In the genomic region with DNA sequence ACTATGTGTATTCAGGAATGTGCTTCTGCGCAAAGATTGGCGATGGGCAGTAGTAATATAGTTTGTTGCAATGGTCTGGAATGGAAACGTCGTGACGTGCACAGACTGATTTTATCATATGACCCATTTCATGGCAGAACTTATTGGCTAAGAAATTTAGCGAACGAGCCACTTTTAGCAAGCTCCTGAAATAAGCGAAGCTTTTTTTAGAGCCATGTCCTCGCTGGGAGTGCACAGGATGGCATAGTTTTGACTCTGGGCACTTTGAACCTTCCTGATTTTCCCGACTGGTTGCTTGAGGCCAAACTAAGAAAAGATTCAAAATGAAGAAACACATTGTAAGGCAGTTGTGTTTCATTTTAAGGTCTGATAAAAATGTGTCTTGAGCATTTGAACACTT, we compare ENCODE assay signal across 24 mouse cellular contexts. TPM values are rescaled to one million over a fixed set of nuclear protein-coding genes. Genes with fewer than 3 reads are reported as not detected.
DNase-seq lines count a peak whose midpoint lies in the region; ATAC-seq and TF ChIP-seq lines count a peak whose summit lies in the region.
"Had no signal": no experiment of that assay in that cellular context is flagged by ENCODE, and none has a peak within 500 bp of the region (broad histone marks: within the 10 kb centered on the region; RNA-seq: fewer than 3 reads in every experiment).

No protein-coding gene starts in this region.

- H3K27ac ChIP-seq in forebrain, embryonic 10.5 days = 0 out of 2 replicates have a peak overlapping the region, but pooled peaks have one; percentile 51
- H3K27ac ChIP-seq in forebrain, embryonic 12.5 days = no peak overlapping the region
- 0 out of 2 replicates have a peak overlapping the region, but pooled peaks have one; percentile 9 for H3K27ac ChIP-seq in kidney, postnatal 0 days
- H3K27ac ChIP-seq: embryonic facial prominence, embryonic 15.5 days; gastrocnemius, adult 2 months; hindbrain, embryonic 12.5 days had no signal

- no peak for ATAC-seq in forebrain, embryonic 12.5 days (ENCODE audit: low FRiP score)
- ATAC-seq in kidney, postnatal 0 days (replicated peaks; ENCODE audit: low FRiP score, low read depth) = no peak
- ATAC-seq: CD4-positive, CD25-positive, alpha-beta regulatory T cell, adult 4 months; hindbrain, embryonic 16.5 days had no signal

- DNase-seq in forebrain, embryonic 10.5 days (ENCODE audit: extremely low spot score, low spot score) = no peak
- peak; percentile 21 for DNase-seq in heart, adult 8-10 months (ENCODE audit: low spot score)
- no peak for DNase-seq in heart, postnatal 14 days
- DNase-seq in kidney, postnatal 0 days (ENCODE audit: low spot score) = no peak
- DNase-seq in kidney, postnatal 14 days = no peak
- peak; percentile 23 for DNase-seq in brain, adult 2 months (ENCODE audit: low read depth, low spot score)
- DNase-seq: adrenal gland, adult 8-10 months; adrenal gland, postnatal 36 days; B cell, adult 2 months; cerebellum, adult 11 months; cerebellum, adult 8-10 months; cerebellum, postnatal 14 days; embryo, embryonic 11 days; gastrocnemius, adult 2 months; gastrocnemius, postnatal 25 days; heart, postnatal 36 days had no signal

- TF ChIP-seq CTCF in kidney, postnatal 0 days (IDR thresholded peaks at IDR 0.05; ENCODE audit: low read depth) = no peak

- H3K4me2 ChIP-seq in forebrain, embryonic 12.5 days = no peak overlapping the region
- H3K4me2 ChIP-seq in kidney, postnatal 0 days (ENCODE audit: low read length) = no peak overlapping the region
- H3K4me2 ChIP-seq: embryonic facial prominence, embryonic 15.5 days; heart, embryonic 11.5 days; hindbrain, embryonic 12.5 days had no signal

- intact Hi-C loops in heart, postnatal 14 days (cut with DNase I) = no loop called here

- H3K9ac ChIP-seq in forebrain, embryonic 12.5 days = no peak overlapping the region
- H3K9ac ChIP-seq in kidney, postnatal 0 days (ENCODE audit: low read depth, low read length) = no peak overlapping the region
- H3K9ac ChIP-seq: embryonic facial prominence, embryonic 15.5 days; hindbrain, embryonic 12.5 days had no signal

- WGBS in forebrain, embryonic 10.5 days = 94% methylated on average over 10 of the region's 10 CpGs
- WGBS in forebrain, embryonic 12.5 days = 95% methylated on average over 10 of the region's 10 CpGs
- 88% methylated on average over 10 of the region's 10 CpGs for WGBS in kidney, postnatal 0 days

- no peak overlapping the region for H3K4me3 ChIP-seq in forebrain, embryonic 10.5 days
- no peak overlapping the region for H3K4me3 ChIP-seq in forebrain, embryonic 12.5 days (replicated peaks)
- no peak overlapping the region for H3K4me3 ChIP-seq in kidney, postnatal 0 days (replicated peaks; ENCODE audit: low read depth, low read length)
- H3K4me3 ChIP-seq: embryonic facial prominence, embryonic 15.5 days; erythroblast, embryonic 14.5 days; gastrocnemius, adult 2 months; hindbrain, embryonic 12.5 days had no signal

- no peaks in the 10 kb centered on the region for H3K27me3 ChIP-seq in forebrain, embryonic 10.5 days (ENCODE audit: poor library complexity, severe bottlenecking)
- H3K27me3 ChIP-seq in forebrain, embryonic 12.5 days = no peaks in the 10 kb centered on the region
- H3K27me3 ChIP-seq in kidney, postnatal 0 days (ENCODE audit: insufficient read depth, low read length) = no peaks in the 10 kb centered on the region
- H3K27me3 ChIP-seq: embryonic facial prominence, embryonic 15.5 days; hindbrain, embryonic 12.5 days had no signal

- no peaks in the 10 kb centered on the region for H3K36me3 ChIP-seq in forebrain, embryonic 10.5 days (replicated peaks)
- H3K36me3 ChIP-seq in forebrain, embryonic 12.5 days (replicated peaks) = no peaks in the 10 kb centered on the region
- no peaks in the 10 kb centered on the region for H3K36me3 ChIP-seq in kidney, postnatal 0 days (ENCODE audit: insufficient read depth, low read length)
- H3K36me3 ChIP-seq: embryonic facial prominence, embryonic 15.5 days; G1E; hindbrain, embryonic 12.5 days had no signal

- H3K4me1 ChIP-seq in forebrain, embryonic 10.5 days = no peaks in the 10 kb centered on the region
- H3K4me1 ChIP-seq in forebrain, embryonic 12.5 days = no peaks in the 10 kb centered on the region; the same call in 1 of the 2 replicates
- no peaks in the 10 kb centered on the region for H3K4me1 ChIP-seq in kidney, postnatal 0 days (replicated peaks; ENCODE audit: insufficient read depth, low read length)
- H3K4me1 ChIP-seq: embryonic facial prominence, embryonic 15.5 days had no signal

- H3K9me3 ChIP-seq in forebrain, embryonic 10.5 days = no peaks in the 10 kb centered on the region
- H3K9me3 ChIP-seq in forebrain, embryonic 12.5 days = no peaks in the 10 kb centered on the region
- H3K9me3 ChIP-seq in kidney, postnatal 0 days (replicated peaks; ENCODE audit: low read length) = no peaks in the 10 kb centered on the region
- H3K9me3 ChIP-seq: embryonic facial prominence, embryonic 15.5 days; G1E; hindbrain, embryonic 12.5 days had no signal

RNA-seq across cellular contexts. Expression of a gene that starts 25.7 kb away (rescaled TPM):
- polyA plus RNA-seq in forebrain, embryonic 10.5 days (2016; fragmentation: Nextera tagmentation; extraction: Ambion mirVana) = 30.9 and 34.2 TPM in 2 replicates
- 86.1 and 104 TPM in 2 replicates for polyA plus RNA-seq in forebrain, embryonic 12.5 days (2016; fragmentation: Nextera tagmentation; extraction: Ambion mirVana)
- total RNA-seq in heart, adult 8-10 months (2022) = 10 to 100 TPM; 25.2 to 45.9 (median 28.4) TPM
- 10 to 100 TPM; 57.4 to 59.9 TPM for total RNA-seq in heart, postnatal 14 days (2021)
- polyA plus RNA-seq in kidney, postnatal 0 days (2015; fragmentation: Nextera tagmentation; extraction: Ambion mirVana) = 37.4 and 40.6 TPM in 2 replicates

Comparison
In these comparisons a context has a peak if more than half of its experiments do, and no peak if none do; other contexts are left out.
1. DNase-seq: peak in heart, adult 8-10 months (single experiment) and brain, adult 2 months (single experiment); none in forebrain, embryonic 10.5 days (single experiment), heart, postnatal 14 days (0 of 2), kidney, postnatal 0 days (single experiment) and kidney, postnatal 14 days (single experiment).